Mouse (Mus musculus) ZHBTc4 (cell line): ENCODE measurements at regions not wholly inside any gene's neighbourhood (a gene's known extent, or its start where the extent isn't known, plus 50 kb on each side); places are given as distances from the start of the nearest gene placed in this dataset.

ENCODE experiments used
- DNase-seq: peaks from one replicate; pipeline ENCODE4 v3.0.0-alpha.2; 2011; ENCODE audit warnings: low read depth, low spot score

DNA sequence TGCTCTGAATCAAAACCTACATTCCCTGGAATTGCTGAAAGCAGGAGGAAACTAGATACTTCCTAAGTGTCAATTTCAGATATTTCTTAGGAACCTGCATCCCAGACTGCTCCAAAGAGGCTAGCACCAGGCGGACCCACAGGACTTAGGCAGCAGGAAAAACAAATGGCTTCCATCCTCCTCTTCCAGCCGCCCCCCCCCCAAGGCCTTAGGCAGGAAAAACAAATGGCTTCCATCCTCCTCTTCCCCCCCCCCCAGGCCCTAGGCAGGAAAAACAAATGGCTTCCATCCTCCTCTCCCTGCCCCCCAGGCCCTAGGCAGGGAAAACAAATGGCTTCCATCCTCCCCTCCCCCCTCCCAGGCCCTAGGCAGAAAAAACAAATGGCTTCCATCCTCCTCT, 64.5 kb upstream of the Nap1l2 start:
- DNase-seq = peak; percentile 75

DNA sequence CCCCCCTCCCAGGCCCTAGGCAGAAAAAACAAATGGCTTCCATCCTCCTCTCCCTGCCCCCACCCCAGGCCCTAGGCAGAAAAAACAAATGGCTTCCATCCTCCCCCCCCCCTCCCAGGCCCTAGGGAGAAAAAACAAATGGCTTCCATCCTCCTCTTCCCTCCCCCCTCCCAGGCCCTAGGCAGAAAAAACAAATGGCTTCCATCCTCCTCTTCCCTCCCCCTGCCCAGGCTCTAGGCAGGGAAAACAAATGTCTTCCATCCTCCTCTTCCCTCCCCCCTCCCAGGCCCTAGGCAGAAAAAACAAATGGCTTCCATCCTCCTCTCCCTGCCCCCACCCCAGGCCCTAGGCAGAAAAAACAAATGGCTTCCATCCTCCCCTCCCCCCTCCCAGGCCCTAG, 65.0 kb upstream of the Nap1l2 start:
- peak; percentile 77 for DNase-seq

- DNase-seq = peak; percentile 79
Measured at GRCm38 (mm10) chrX:103252056-103252850, 65.8 kb upstream of the Nap1l2 start.

DNA sequence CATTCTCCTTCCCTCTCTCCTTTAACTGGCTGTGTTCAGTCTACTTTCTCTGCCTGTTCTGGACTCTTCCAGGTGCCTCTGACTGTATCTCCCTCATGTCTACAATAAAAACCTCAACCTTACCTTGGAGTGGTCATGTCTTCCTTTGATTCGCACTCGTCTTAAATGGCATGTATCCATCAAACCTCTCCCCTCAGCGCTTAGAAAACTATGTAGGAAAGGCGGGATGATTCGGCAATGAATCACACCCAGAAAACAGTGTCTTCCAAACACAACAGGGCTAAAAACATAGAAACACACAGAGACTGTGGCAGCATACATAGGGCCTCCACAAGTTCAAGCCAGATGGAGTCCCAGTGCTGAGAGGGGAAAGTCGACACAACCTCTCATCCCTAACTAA, 66.4 kb upstream of the Nap1l2 start:
- peak; percentile 57 for DNase-seq

DNA sequence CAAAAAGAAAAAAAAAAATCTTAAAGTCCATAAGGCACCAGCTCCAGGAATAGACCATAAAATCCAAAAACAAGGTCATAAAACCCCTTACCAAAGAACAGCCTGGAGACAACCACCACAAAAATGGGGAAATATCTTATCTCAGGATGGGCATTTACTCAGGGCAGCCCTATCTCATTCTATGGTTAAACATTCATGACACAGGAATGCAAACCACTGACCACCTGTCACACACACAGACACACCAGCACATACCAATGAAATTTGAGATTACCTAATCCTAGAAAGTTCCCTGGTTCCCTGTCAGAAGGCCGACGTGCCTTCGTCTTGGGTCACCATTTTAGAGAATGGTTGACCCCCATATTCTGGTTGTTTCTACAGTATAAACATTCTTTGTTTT, 66.3 kb upstream of the Cdx4 start:
- DNase-seq = no peak

GRCm38 (mm10) chrX:103259882-103260281, 61.3 kb upstream of the Cdx4 start:
- DNase-seq = peak; percentile 64
